Mouse (Mus musculus) lung, postnatal 0 days (tissue): ENCODE measurements around the gene Bbs5.

Source experiments
- CTCF ChIP-seq: IDR thresholded peaks from 2 replicates; pipeline ENCODE4 v1.5.1; 2016; ENCODE audit warnings: antibody characterized with exemption, mild to moderate bottlenecking
- EP300 ChIP-seq: IDR thresholded peaks from 2 replicates; pipeline ENCODE4 v1.6.1; 2016; ENCODE audit warnings: antibody characterized with exemption, mild to moderate bottlenecking, control low read depth

DNA sequence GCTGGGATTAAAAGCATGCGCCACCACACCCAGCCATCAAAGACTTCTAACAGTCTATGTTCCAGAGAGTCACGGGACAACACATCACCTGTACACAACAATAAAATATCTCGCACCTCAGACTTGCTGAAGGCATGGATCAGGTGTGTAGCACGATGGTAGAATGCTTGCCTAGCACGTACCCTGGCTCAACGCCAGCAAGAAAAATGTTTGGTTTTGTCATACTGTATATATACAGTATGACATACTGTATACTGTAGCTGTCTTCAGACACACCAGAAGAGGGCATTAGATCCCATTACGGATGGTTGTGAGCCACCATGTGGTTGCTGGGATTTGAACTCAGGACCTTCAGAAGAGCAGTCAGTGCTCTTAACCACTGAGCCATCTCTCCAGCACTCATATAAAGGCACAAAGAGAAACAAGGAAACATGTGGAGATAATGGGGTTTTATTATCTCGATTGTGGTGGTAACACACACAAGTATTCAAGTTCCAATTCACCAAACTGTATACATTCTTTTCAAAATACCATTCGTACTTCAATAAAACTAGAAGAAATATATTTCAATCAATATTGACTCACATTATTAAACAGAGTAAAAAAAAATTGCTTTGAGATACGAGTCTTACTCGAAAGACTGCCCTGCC lies 1.9 kb upstream of the Bbs5 start:
- TF ChIP-seq CTCF = no peak
- TF ChIP-seq EP300 = no peak
